Mouse (Mus musculus) intestine, postnatal 0 days (tissue): Measurements from ENCODE around the gene Tor1b. TPM values are rescaled to one million over a fixed set of nuclear protein-coding genes. Genes with fewer than 3 reads are reported as not detected.

Experiments
- ATAC-seq: fragments of 200-750 bp; cut with Nextera tagmentation; 2 replicates; pipeline ENCODE4 v1.8.0; 2017; ENCODE audit warnings: mild to moderate bottlenecking, moderate TSS enrichment, moderate library complexity
- H3K27ac ChIP-seq: fragments of 300-500 bp; sonication (generic); 2 replicates; pipeline ENCODE4 v1.5.1; 2014; ENCODE audit warnings: mild to moderate bottlenecking, low read depth, low read length, moderate library complexity
- H3K27me3 ChIP-seq: fragments of 300-500 bp; sonication (generic); replicated peaks from 2 replicates; pipeline ENCODE4 v1.6.1; 2014; ENCODE audit warnings: low read length, mixed read lengths; ENCODE audit not compliant: control insufficient read depth, insufficient read depth
- H3K36me3 ChIP-seq: fragments of 300-500 bp; sonication (generic); 2 replicates; pipeline ENCODE4 v1.6.1; 2014; ENCODE audit warnings: mild to moderate bottlenecking, moderate library complexity; ENCODE audit not compliant: control insufficient read depth, insufficient read depth
- H3K4me1 ChIP-seq: fragments of 300-500 bp; sonication (generic); replicated peaks from 2 replicates; pipeline ENCODE4 v1.6.1; 2014; ENCODE audit warnings: antibody characterized with exemption, low read length, mixed read lengths; ENCODE audit not compliant: control insufficient read depth, insufficient read depth
- H3K4me2 ChIP-seq: fragments of 300-500 bp; sonication (generic); replicated peaks from 2 replicates; pipeline ENCODE4 v1.6.1; 2014; ENCODE audit warnings: low read depth, mild to moderate bottlenecking, moderate library complexity
- H3K4me3 ChIP-seq: fragments of 300-500 bp; sonication (generic); 2 replicates; pipeline ENCODE4 v1.5.1; 2014; ENCODE audit warnings: low read depth, low read length
- H3K9ac ChIP-seq: fragments of 300-500 bp; sonication (generic); 2 replicates; pipeline ENCODE4 v1.6.1; 2014; ENCODE audit warnings: mild to moderate bottlenecking, low read depth, low read length
- H3K9me3 ChIP-seq: fragments of 300-500 bp; sonication (generic); 2 replicates; pipeline ENCODE4 v1.6.1; 2016; ENCODE audit warnings: mixed run types; ENCODE audit not compliant: control insufficient read depth
- CTCF ChIP-seq: sonication (generic); IDR thresholded peaks from 2 replicates; pipeline ENCODE4 v1.5.1; 2016; ENCODE audit warnings: low read depth, mild to moderate bottlenecking, control low read depth, antibody characterized with exemption, moderate library complexity
- WGBS: fragments of 180-500 bp; shearing (Covaris S2); extraction: QIAGEN DNeasy Blood & Tissue Kit; methylation state at CpG from one replicate; pipeline ENCODE4 v1.1.7; 2014; 5-methylcytosine and 5-hydroxymethylcytosine counted together
- polyA plus RNA-seq: library from polyadenylated mRNA; unstranded; fragments of >200 nt; fragmentation: Nextera tagmentation; extraction: Ambion mirVana; gene quantifications from 2 replicates; pipeline ENCODE4 v1.2.1, GENCODE M21; 2015

Gene Tor1b
- polyA plus RNA-seq, 1 experiment from 2014 or later: 13.3 TPM

DNA sequence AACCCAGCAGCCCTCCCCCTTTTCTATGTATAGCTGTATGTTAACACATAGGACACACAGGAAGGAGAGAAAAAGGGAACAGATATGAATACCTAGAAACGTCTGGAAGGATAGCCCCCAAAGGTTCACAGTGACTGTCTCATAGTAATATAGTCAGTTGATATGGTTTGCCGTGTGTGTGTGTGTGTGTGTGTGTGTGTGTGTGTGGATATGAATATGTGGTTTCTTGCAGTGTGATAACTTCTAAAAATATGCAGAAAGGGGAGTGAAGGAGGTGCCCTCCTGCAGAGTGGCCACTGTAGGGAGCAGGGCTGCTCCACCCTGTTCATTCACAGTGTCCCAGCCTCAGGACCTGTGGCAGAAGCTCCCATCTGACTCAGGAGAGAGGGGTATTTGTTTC is 52.7 kb downstream of the Tor1b start:
- H3K27me3 ChIP-seq: no peaks in the 10 kb centered on the region
- no peaks in the 10 kb centered on the region for H3K9me3 ChIP-seq
- H3K27ac ChIP-seq: no peak overlapping the region
- no peak overlapping the region for H3K4me3 ChIP-seq
- H3K36me3 ChIP-seq: peaks cover 42% of the 10 kb centered on the region; the same call in 1 of the 2 replicates
- TF ChIP-seq CTCF: no peak
- H3K9ac ChIP-seq: no peak overlapping the region
- no peaks in the 10 kb centered on the region for H3K4me1 ChIP-seq
- WGBS: 74% methylated on average over 2 of the region's 2 CpGs
- H3K4me2 ChIP-seq: no peak overlapping the region
- no peak for ATAC-seq

DNA sequence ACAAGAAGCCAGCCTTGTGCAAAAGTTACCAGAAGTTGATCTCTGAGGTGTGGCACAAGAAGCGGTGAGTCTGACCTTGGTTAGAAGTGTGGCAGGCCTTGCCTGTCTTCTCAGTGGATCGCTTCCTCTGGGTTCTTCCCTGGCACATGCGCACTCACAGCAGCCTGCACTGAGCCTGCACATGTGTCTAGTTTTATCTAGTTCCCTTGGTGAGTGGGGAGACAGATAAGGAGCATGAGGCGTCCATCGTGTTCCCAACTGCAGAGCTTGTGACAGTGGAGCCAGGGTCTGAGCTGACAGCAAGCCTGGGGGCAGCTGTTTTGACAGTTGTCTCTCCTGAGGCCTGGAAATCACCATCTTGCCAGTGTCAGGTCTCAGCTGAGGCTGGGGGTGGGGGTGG is 53.7 kb downstream of the Tor1b start:
- Histone ChIP-seq H3K9ac (no peak overlapping the region), H3K27ac (no peak overlapping the region), H3K4me3 (no peak overlapping the region), H3K27me3 (no peaks in the 10 kb centered on the region), H3K36me3 (peaks cover 46% of the 10 kb centered on the region; the same call in 1 of the 2 replicates), H3K9me3 (no peaks in the 10 kb centered on the region), H3K4me1 (no peaks in the 10 kb centered on the region), H3K4me2 (no peak overlapping the region)
- 83% methylated on average over 5 of the region's 5 CpGs for WGBS
- TF ChIP-seq CTCF: no peak
- no peak for ATAC-seq

DNA sequence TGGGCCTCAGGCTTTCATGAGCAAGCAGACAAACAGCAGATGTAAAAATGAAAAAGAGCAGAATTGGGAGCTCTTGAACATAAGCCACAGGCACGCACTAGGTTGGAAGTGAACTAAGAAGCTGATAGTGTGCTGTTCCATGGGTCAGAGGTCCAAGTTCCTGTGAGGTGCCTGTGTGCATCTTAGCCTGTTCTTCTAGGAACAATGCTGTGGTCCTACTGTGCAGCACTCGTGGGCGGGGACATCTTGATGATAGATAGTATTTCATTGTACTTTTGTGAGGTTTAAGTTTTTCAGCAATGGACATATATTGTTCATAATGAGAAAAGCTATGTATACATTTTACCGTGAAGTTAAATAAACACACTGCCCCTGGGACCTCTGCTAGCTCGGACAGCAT is 54.4 kb downstream of the Tor1b start:
- no peaks in the 10 kb centered on the region for H3K9me3 ChIP-seq
- no peak overlapping the region for H3K27ac ChIP-seq
- no peaks in the 10 kb centered on the region for H3K27me3 ChIP-seq
- ATAC-seq: no peak
- WGBS: 77% methylated on average over 5 of the region's 5 CpGs
- no peak overlapping the region for H3K9ac ChIP-seq
- H3K4me1 ChIP-seq: no peaks in the 10 kb centered on the region
- TF ChIP-seq CTCF: no peak
- peaks cover 44% of the 10 kb centered on the region; the same call in 1 of the 2 replicates for H3K36me3 ChIP-seq
- H3K4me2 ChIP-seq: no peak overlapping the region
- H3K4me3 ChIP-seq: no peak overlapping the region

Other genes starting within 250 kb of the Tor1b start
- 0.58 and 0.60 TPM in 2 replicates for gene 1700001O22Rik, start 149.3 kb upstream of the Tor1b start, polyA plus RNA-seq
- gene Ntmt1, start 145.1 kb upstream of the Tor1b start, polyA plus RNA-seq: 45.3 and 50.5 TPM in 2 replicates
- 12.9 and 13.0 TPM in 2 replicates for gene Asb6, start 122.6 kb upstream of the Tor1b start, polyA plus RNA-seq
- gene Prrx2, start 118.0 kb upstream of the Tor1b start, polyA plus RNA-seq: 0.64 and 0.74 TPM in 2 replicates
- gene Ptges, start 23.1 kb upstream of the Tor1b start, polyA plus RNA-seq: 2.8 and 3.6 TPM in 2 replicates
- gene Tor1a, start 15.0 kb downstream of the Tor1b start, polyA plus RNA-seq: 90.3 and 95.4 TPM in 2 replicates
- 28.2 and 29.3 TPM in 2 replicates for gene BC005624, start 29.2 kb downstream of the Tor1b start, polyA plus RNA-seq
- 4.0 and 5.2 TPM in 2 replicates for gene Usp20, start 29.3 kb downstream of the Tor1b start, polyA plus RNA-seq
- gene Fnbp1, start 189.0 kb downstream of the Tor1b start, polyA plus RNA-seq: 10.4 and 11.8 TPM in 2 replicates
- 46.8 and 48.3 TPM in 2 replicates for gene Gpr107, start 199.4 kb downstream of the Tor1b start, polyA plus RNA-seq